Mouse (Mus musculus): ENCODE results near the gene Rnase13.

Gene Rnase13

DNA sequence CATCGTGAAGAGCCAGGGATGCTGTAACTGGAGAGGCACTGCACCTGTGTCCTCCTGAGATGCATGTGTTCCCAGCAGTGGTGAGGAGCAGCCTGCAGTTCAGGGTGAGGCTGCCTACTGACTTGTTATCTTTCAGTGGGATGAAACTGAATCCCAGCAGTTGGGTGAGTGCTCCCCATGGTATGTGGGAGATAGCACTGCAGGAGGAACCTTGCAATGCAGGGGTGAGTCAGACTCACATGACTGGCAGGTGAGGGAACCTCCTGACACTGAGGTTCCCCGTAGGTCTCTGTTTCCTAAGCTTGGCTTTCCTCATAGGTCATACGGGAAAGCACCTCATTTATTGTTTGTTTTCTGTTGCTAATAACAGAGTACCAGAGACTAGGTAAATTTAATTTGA lies 45.1 kb downstream of the Rnase13 start:
- no peak for DNase-seq (ENCODE audit: low spot score)

DNA sequence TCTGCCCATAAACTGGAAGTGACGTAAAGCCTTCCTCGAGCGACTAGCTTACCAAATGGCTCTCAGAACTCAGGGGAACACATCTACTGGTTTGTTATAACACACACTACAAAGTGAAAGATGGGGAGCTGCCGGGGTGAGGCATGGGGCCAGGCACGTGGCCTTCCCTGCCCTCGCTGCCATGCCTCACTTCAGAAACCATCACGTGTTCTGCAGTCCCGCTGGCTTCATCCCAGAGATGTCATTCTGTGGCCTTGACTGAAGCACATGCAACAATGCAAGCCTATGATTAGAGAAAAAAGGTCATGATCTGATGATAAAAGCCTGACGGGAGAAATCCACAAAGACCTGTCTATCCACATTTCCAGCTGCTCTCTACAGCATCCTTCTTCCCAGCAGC lies 50.8 kb downstream of the Rnase13 start:
- DNase-seq (ENCODE audit: low spot score), result no peak

Measured in left cerebral cortex, adult 11 months (tissue).